Mouse (Mus musculus): ENCODE measurements around the gene Itga9. TPM values are rescaled to one million over a fixed set of nuclear protein-coding genes. Genes with fewer than 3 reads are reported as not detected.

Gene Itga9
- polyA plus RNA-seq, 1 experiment from 2014 or later: 5.9 TPM

GRCm38 (mm10) chr9:118587115-118587514, 19.4 kb upstream of the Itga9 start:
- Histone ChIP-seq H3K4me3 (ENCODE audit: low read depth, low read length) (no peak overlapping the region), H3K4me1 (replicated peaks; ENCODE audit: control insufficient read depth, insufficient read depth, low read length) (peaks cover 3% of the 10 kb centered on the region; the same call in 1 of the 2 replicates), H3K27me3 (replicated peaks; ENCODE audit: control insufficient read depth, insufficient read depth, low read length) (no peaks in the 10 kb centered on the region), H3K9me3 (ENCODE audit: control insufficient read depth) (no peaks in the 10 kb centered on the region), H3K9ac (ENCODE audit: low read depth, low read length) (no peak overlapping the region), H3K27ac (ENCODE audit: low read depth, low read length) (peak overlapping the region; percentile 54; the same call in 1 of the 2 replicates), H3K36me3 (ENCODE audit: control insufficient read depth, insufficient read depth) (peaks cover 21% of the 10 kb centered on the region; the same call in 1 of the 2 replicates), H3K4me2 (replicated peaks; ENCODE audit: low read depth) (no peak overlapping the region)
- no peak for TF ChIP-seq CTCF (IDR thresholded peaks at IDR 0.05; ENCODE audit: low read depth)
- ATAC-seq: peak; percentile 56; the same call in 1 of the 2 replicates
- WGBS: 47% methylated on average over 4 of the region's 4 CpGs

- H3K27ac ChIP-seq (ENCODE audit: low read depth, low read length): no peak overlapping the region
- 23% methylated on average over 3 of the region's 3 CpGs for WGBS
Observed at GRCm38 (mm10) chr9:118589249-118589648, 17.2 kb upstream of the Itga9 start.

GRCm38 (mm10) chr9:118590230-118590629, 16.3 kb upstream of the Itga9 start:
- WGBS: 41% methylated on average over 7 of the region's 7 CpGs

More at GRCm38 (mm10) chr9:118589249-118589648, 17.2 kb upstream of the Itga9 start:
- Histone ChIP-seq H3K9me3 (ENCODE audit: control insufficient read depth) (no peaks in the 10 kb centered on the region), H3K4me1 (replicated peaks; ENCODE audit: control insufficient read depth, insufficient read depth, low read length) (peaks cover 3% of the 10 kb centered on the region; the same call in 1 of the 2 replicates), H3K9ac (ENCODE audit: low read depth, low read length) (no peak overlapping the region), H3K4me3 (ENCODE audit: low read depth, low read length) (no peak overlapping the region), H3K36me3 (ENCODE audit: control insufficient read depth, insufficient read depth) (peaks cover 2% of the 10 kb centered on the region; the same call in 1 of the 2 replicates), H3K27me3 (replicated peaks; ENCODE audit: control insufficient read depth, insufficient read depth, low read length) (no peaks in the 10 kb centered on the region), H3K4me2 (replicated peaks; ENCODE audit: low read depth) (no peak overlapping the region)
- TF ChIP-seq CTCF (IDR thresholded peaks at IDR 0.05; ENCODE audit: low read depth): peak; percentile 82
- ATAC-seq: no peak

GRCm38 (mm10) chr9:118591633-118592032, 14.9 kb upstream of the Itga9 start:
- H3K36me3 ChIP-seq (ENCODE audit: control insufficient read depth, insufficient read depth): no peaks in the 10 kb centered on the region
- 76% methylated on average over 6 of the region's 6 CpGs for WGBS
- no peak for ATAC-seq
- no peak overlapping the region for H3K4me2 ChIP-seq (replicated peaks; ENCODE audit: low read depth)
- no peak for TF ChIP-seq CTCF (IDR thresholded peaks at IDR 0.05; ENCODE audit: low read depth)
- H3K27ac ChIP-seq (ENCODE audit: low read depth, low read length): no peak overlapping the region
- H3K4me1 ChIP-seq (replicated peaks; ENCODE audit: control insufficient read depth, insufficient read depth, low read length): peaks cover 8% of the 10 kb centered on the region; the same call in 1 of the 2 replicates
- no peaks in the 10 kb centered on the region for H3K9me3 ChIP-seq (ENCODE audit: control insufficient read depth)
- no peak overlapping the region for H3K9ac ChIP-seq (ENCODE audit: low read depth, low read length)
- no peak overlapping the region for H3K4me3 ChIP-seq (ENCODE audit: low read depth, low read length)
- H3K27me3 ChIP-seq (replicated peaks; ENCODE audit: control insufficient read depth, insufficient read depth, low read length): no peaks in the 10 kb centered on the region

More at GRCm38 (mm10) chr9:118590230-118590629, 16.3 kb upstream of the Itga9 start:
- H3K36me3 ChIP-seq (ENCODE audit: control insufficient read depth, insufficient read depth): no peaks in the 10 kb centered on the region
- TF ChIP-seq CTCF (IDR thresholded peaks at IDR 0.05; ENCODE audit: low read depth): no peak
- no peak overlapping the region for H3K9ac ChIP-seq (ENCODE audit: low read depth, low read length)
- no peak overlapping the region for H3K4me3 ChIP-seq (ENCODE audit: low read depth, low read length)
- H3K27me3 ChIP-seq (replicated peaks; ENCODE audit: control insufficient read depth, insufficient read depth, low read length): no peaks in the 10 kb centered on the region
- no peak overlapping the region for H3K4me2 ChIP-seq (replicated peaks; ENCODE audit: low read depth)
- H3K9me3 ChIP-seq (ENCODE audit: control insufficient read depth): no peaks in the 10 kb centered on the region
- no peak overlapping the region for H3K27ac ChIP-seq (ENCODE audit: low read depth, low read length)
- peaks cover 3% of the 10 kb centered on the region; the same call in 1 of the 2 replicates for H3K4me1 ChIP-seq (replicated peaks; ENCODE audit: control insufficient read depth, insufficient read depth, low read length)
- peak; percentile 39 for ATAC-seq

GRCm38 (mm10) chr9:118592585-118593249, 13.8 kb upstream of the Itga9 start:
- H3K27ac ChIP-seq (ENCODE audit: low read depth, low read length): no peak overlapping the region
- no peaks in the 10 kb centered on the region for H3K9me3 ChIP-seq (ENCODE audit: control insufficient read depth)
- no peak for TF ChIP-seq CTCF (IDR thresholded peaks at IDR 0.05; ENCODE audit: low read depth)
- H3K9ac ChIP-seq (ENCODE audit: low read depth, low read length): no peak overlapping the region
- no peak overlapping the region for H3K4me3 ChIP-seq (ENCODE audit: low read depth, low read length)
- WGBS: 60% methylated on average over 13 of the region's 13 CpGs
- H3K4me1 ChIP-seq (replicated peaks; ENCODE audit: control insufficient read depth, insufficient read depth, low read length): peaks cover 5% of the 10 kb centered on the region
- no peak for ATAC-seq
- no peaks in the 10 kb centered on the region for H3K36me3 ChIP-seq (ENCODE audit: control insufficient read depth, insufficient read depth)
- H3K27me3 ChIP-seq (replicated peaks; ENCODE audit: control insufficient read depth, insufficient read depth, low read length): no peaks in the 10 kb centered on the region
- no peak overlapping the region for H3K4me2 ChIP-seq (replicated peaks; ENCODE audit: low read depth)

GRCm38 (mm10) chr9:118593443-118593842, 13.0 kb upstream of the Itga9 start:
- Histone ChIP-seq H3K9ac (ENCODE audit: low read depth, low read length) (no peak overlapping the region), H3K27me3 (replicated peaks; ENCODE audit: control insufficient read depth, insufficient read depth, low read length) (no peaks in the 10 kb centered on the region), H3K9me3 (ENCODE audit: control insufficient read depth) (no peaks in the 10 kb centered on the region), H3K4me1 (replicated peaks; ENCODE audit: control insufficient read depth, insufficient read depth, low read length) (peaks cover 5% of the 10 kb centered on the region), H3K36me3 (ENCODE audit: control insufficient read depth, insufficient read depth) (no peaks in the 10 kb centered on the region), H3K27ac (ENCODE audit: low read depth, low read length) (no peak overlapping the region), H3K4me3 (ENCODE audit: low read depth, low read length) (no peak overlapping the region), H3K4me2 (replicated peaks; ENCODE audit: low read depth) (no peak overlapping the region)
- TF ChIP-seq CTCF (IDR thresholded peaks at IDR 0.05; ENCODE audit: low read depth): no peak
- 84% methylated on average over 8 of the region's 8 CpGs for WGBS
- ATAC-seq: no peak
